Mouse (Mus musculus) C2C12 (cell line): ENCODE results near the gene Hba-a2.

Experiments used
- CTCF ChIP-seq: IDR thresholded peaks from one replicate; pipeline ENCODE4 v1.5.1; 2011; ENCODE audit not compliant: control insufficient read depth, insufficient read depth, insufficient read length
- MYOG ChIP-seq: IDR thresholded peaks from one replicate; pipeline ENCODE4 v1.6.1; 2011; ENCODE audit not compliant: control insufficient read depth, insufficient read length; ENCODE audit errors: extremely low read depth

DNA sequence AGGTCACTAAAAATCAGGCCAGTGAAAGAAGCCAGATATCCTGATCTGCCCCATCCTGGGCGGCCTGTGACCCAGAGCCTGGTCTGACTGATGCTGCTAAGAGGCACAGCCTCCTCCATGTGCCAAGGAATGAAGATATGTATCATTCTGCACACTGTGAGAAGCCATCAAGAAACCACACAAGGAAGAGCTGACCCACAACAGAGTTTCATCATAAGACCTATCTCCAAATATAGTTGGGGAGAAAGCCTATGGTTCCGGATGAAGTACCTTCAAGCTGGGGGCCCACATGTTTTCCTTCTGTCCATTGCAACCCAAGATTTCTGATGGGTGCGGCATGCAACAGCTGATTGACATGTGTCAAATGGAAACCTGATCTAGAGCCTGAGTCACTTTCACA, 19.7 kb downstream of the Hba-a2 start:
- TF ChIP-seq CTCF (no peak), MYOG (no peak)
